Mouse (Mus musculus): ENCODE measurements around the gene Gpd1l. TPM values are rescaled to one million over a fixed set of nuclear protein-coding genes. Genes with fewer than 3 reads are reported as not detected.
"Not testable (repeated sequence)": the region's sequence is repeated elsewhere in the genome, so short reads cannot be mapped to it uniquely, and the experiment has no call there.

The Gpd1l gene
- polyA plus RNA-seq, 1 experiment = 19.5 TPM

- H3K4me3 ChIP-seq = peak overlapping the region; percentile 12
- TF ChIP-seq USF1 (IDR thresholded peaks at IDR 0.05; ENCODE audit: low read depth) = no peak
- no peak for TF ChIP-seq E2F4 (IDR thresholded peaks at IDR 0.05; ENCODE audit: insufficient read depth)
- TF ChIP-seq CEBPB (IDR thresholded peaks at IDR 0.05; ENCODE audit: insufficient read depth, poor library complexity, severe bottlenecking) = no peak
- TF ChIP-seq MAX (IDR thresholded peaks at IDR 0.05; ENCODE audit: low read depth) = no peak
- no peak for TF ChIP-seq POLR2A (IDR thresholded peaks at IDR 0.05; ENCODE audit: insufficient read length, low read depth)
- no peak for TF ChIP-seq POLR2AphosphoS2 (IDR thresholded peaks at IDR 0.05; ENCODE audit: insufficient read length, low read depth)
- no peak for TF ChIP-seq MYOG (IDR thresholded peaks at IDR 0.05; ENCODE audit: control insufficient read depth in 1 of 3, insufficient read depth in 1 of 3, insufficient read length in 2 of 3, low read depth in 2 of 3)
- no peak for TF ChIP-seq SRF (IDR thresholded peaks at IDR 0.05; ENCODE audit: control insufficient read depth, insufficient read length, low read depth)
- no peak for TF ChIP-seq MYOD1 (IDR thresholded peaks at IDR 0.05; ENCODE audit: control insufficient read depth in 1 of 3, insufficient read length in 2 of 3, low read depth in 2 of 3)
- TF ChIP-seq TCF3 (IDR thresholded peaks at IDR 0.05; ENCODE audit: insufficient read length, low read depth) = no peak
- no peak for TF ChIP-seq TCF12 (IDR thresholded peaks at IDR 0.05; ENCODE audit: insufficient read depth, poor library complexity, severe bottlenecking)
- no peak for TF ChIP-seq REST (IDR thresholded peaks at IDR 0.05; ENCODE audit: insufficient read depth, insufficient read length)
- no peaks in the 10 kb centered on the region for H3K79me2 ChIP-seq (ENCODE audit: control insufficient read depth, insufficient read depth)
- no peaks in the 10 kb centered on the region for H3K36me3 ChIP-seq (ENCODE audit: control insufficient read depth, insufficient read depth)
- H3K27me3 ChIP-seq (ENCODE audit: control insufficient read depth, insufficient read depth, insufficient read length) = no peaks in the 10 kb centered on the region
- H3K4me2 ChIP-seq (ENCODE audit: low read depth) = peak overlapping the region; percentile 64
- no peak overlapping the region for H3ac ChIP-seq (ENCODE audit: control insufficient read depth, insufficient read length)
Measured at GRCm38 (mm10) chr9:114977461-114978280, 43.9 kb upstream of the Gpd1l start.

GRCm38 (mm10) chr9:114966286-114966685, 32.5 kb upstream of the Gpd1l start:
- not testable (repeated sequence) for H3K4me3 ChIP-seq; H3ac ChIP-seq (ENCODE audit: control insufficient read depth, insufficient read length); H3K27me3 ChIP-seq (ENCODE audit: control insufficient read depth, insufficient read depth, insufficient read length); H3K4me2 ChIP-seq (ENCODE audit: low read depth); H3K36me3 ChIP-seq (ENCODE audit: control insufficient read depth, insufficient read depth); H3K79me2 ChIP-seq (ENCODE audit: control insufficient read depth, insufficient read depth)

- TF ChIP-seq SRF (IDR thresholded peaks at IDR 0.05; ENCODE audit: control insufficient read depth, insufficient read length, low read depth) (no peak), REST (IDR thresholded peaks at IDR 0.05; ENCODE audit: insufficient read depth, insufficient read length) (no peak), TCF3 (IDR thresholded peaks at IDR 0.05; ENCODE audit: insufficient read length, low read depth) (no peak), POLR2A (IDR thresholded peaks at IDR 0.05; ENCODE audit: insufficient read length, low read depth) (no peak), USF1 (IDR thresholded peaks at IDR 0.05; ENCODE audit: low read depth) (no peak), E2F4 (IDR thresholded peaks at IDR 0.05; ENCODE audit: insufficient read depth) (no peak), MYOD1 (IDR thresholded peaks at IDR 0.05; ENCODE audit: control insufficient read depth in 1 of 3, insufficient read length in 2 of 3, low read depth in 2 of 3) (no peak), MYOG (IDR thresholded peaks at IDR 0.05; ENCODE audit: control insufficient read depth in 1 of 3, insufficient read depth in 1 of 3, insufficient read length in 2 of 3, low read depth in 2 of 3) (no peak), TCF12 (IDR thresholded peaks at IDR 0.05; ENCODE audit: insufficient read depth, poor library complexity, severe bottlenecking) (no peak)
- no peak overlapping the region for H3ac ChIP-seq (ENCODE audit: control insufficient read depth, insufficient read length)
Measured at GRCm38 (mm10) chr9:114964093-114964492, 30.3 kb upstream of the Gpd1l start.

GRCm38 (mm10) chr9:114960844-114961243, 27.1 kb upstream of the Gpd1l start:
- Histone ChIP-seq H3K36me3 (ENCODE audit: control insufficient read depth, insufficient read depth) (no peaks in the 10 kb centered on the region), H3K4me2 (ENCODE audit: low read depth) (no peak overlapping the region), H3ac (ENCODE audit: control insufficient read depth, insufficient read length) (no peak overlapping the region), H3K79me2 (ENCODE audit: control insufficient read depth, insufficient read depth) (no peaks in the 10 kb centered on the region), H3K27me3 (ENCODE audit: control insufficient read depth, insufficient read depth, insufficient read length) (no peaks in the 10 kb centered on the region), H3K4me3 (no peak overlapping the region)
- no peak for TF ChIP-seq MYOD1 (IDR thresholded peaks at IDR 0.05; ENCODE audit: control insufficient read depth in 1 of 3, insufficient read length in 2 of 3, low read depth in 2 of 3)
- no peak for TF ChIP-seq REST (IDR thresholded peaks at IDR 0.05; ENCODE audit: insufficient read depth, insufficient read length)
- no peak for TF ChIP-seq MYOG (IDR thresholded peaks at IDR 0.05; ENCODE audit: control insufficient read depth in 1 of 3, insufficient read depth in 1 of 3, insufficient read length in 2 of 3, low read depth in 2 of 3)
- no peak for TF ChIP-seq POLR2A (IDR thresholded peaks at IDR 0.05; ENCODE audit: insufficient read length, low read depth)
- no peak for TF ChIP-seq POLR2AphosphoS2 (IDR thresholded peaks at IDR 0.05; ENCODE audit: insufficient read length, low read depth)
- TF ChIP-seq CEBPB (IDR thresholded peaks at IDR 0.05; ENCODE audit: insufficient read depth, poor library complexity, severe bottlenecking) = no peak
- no peak for TF ChIP-seq TCF12 (IDR thresholded peaks at IDR 0.05; ENCODE audit: insufficient read depth, poor library complexity, severe bottlenecking)
- TF ChIP-seq MAX (IDR thresholded peaks at IDR 0.05; ENCODE audit: low read depth) = no peak
- TF ChIP-seq SRF (IDR thresholded peaks at IDR 0.05; ENCODE audit: control insufficient read depth, insufficient read length, low read depth) = no peak

More at GRCm38 (mm10) chr9:114964093-114964492, 30.3 kb upstream of the Gpd1l start:
- Histone ChIP-seq H3K27me3 (ENCODE audit: control insufficient read depth, insufficient read depth, insufficient read length) (no peaks in the 10 kb centered on the region), H3K79me2 (ENCODE audit: control insufficient read depth, insufficient read depth) (no peaks in the 10 kb centered on the region), H3K4me2 (ENCODE audit: low read depth) (no peak overlapping the region), H3K36me3 (ENCODE audit: control insufficient read depth, insufficient read depth) (no peaks in the 10 kb centered on the region), H3K4me3 (no peak overlapping the region)

Data from myocyte (in vitro differentiated cells).